In the genomic region with DNA sequence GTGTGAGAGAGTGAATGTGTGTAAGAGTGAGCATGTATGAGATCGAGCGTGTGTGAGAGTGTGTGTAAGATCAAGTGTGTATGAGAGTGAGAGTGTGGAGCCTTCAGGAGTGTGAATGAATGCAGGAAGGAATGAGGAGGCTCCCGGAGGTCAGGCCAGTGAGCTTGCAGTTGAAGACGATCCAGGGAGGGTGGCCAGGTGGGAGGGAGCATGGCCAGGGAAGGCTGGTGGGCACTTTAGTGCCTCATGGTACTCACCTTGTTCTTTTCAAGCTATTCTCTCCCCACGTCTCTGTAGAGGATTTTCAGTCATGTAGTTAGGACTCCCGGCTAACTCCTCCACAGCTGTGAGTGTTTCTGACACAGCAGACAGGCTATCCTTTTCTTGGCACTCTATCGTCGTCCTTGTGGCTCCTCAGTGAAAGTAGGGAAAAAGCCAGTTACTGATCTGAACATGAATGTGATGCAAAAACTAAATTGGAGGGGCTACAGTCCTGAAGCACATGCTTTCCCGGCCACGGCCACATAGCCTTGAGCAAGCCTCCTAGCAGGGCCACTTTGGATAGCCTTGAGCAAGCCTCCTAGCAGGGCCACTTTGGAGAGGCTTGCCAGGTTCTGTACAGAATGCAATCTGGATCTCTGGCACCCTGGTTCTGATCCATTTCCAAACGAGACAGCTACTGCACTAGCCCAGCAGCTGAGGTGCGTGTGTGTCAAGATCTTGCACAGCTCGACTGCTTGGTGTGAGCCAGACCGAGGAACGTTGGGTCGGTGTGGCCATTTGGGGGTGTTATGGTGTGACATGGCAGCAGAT, we compare ENCODE assay signal across 16 mouse cellular contexts.
DNase-seq lines count a peak whose midpoint lies in the region.
"Had no signal": no experiment of that assay in that cellular context is flagged by ENCODE, and none has a peak within 500 bp of the region (broad histone marks: within the 10 kb centered on the region; RNA-seq: fewer than 3 reads in every experiment).

No protein-coding gene starts in this region.

- 73% methylated on average over 16 of the region's 16 CpGs for WGBS in heart, embryonic 10.5 days

- DNase-seq in heart, embryonic 10.5 days (ENCODE audit: low spot score): peak; percentile 70
- no peak for DNase-seq in heart, postnatal 10 days
- DNase-seq in lung, postnatal 10 days: peak; percentile 31
- DNase-seq in lung, postnatal 14 days: no peak
- peak; percentile 70 for DNase-seq in adrenal gland, postnatal 14 days
- peak; percentile 80 for DNase-seq in cerebellum, adult 9-10 months
- DNase-seq in Muller cell, postnatal 12 days (ENCODE audit: inconsistent ontology term): no peak
- DNase-seq: kidney, postnatal 10 days; right cerebral cortex, adult 18-20 months; thymus, postnatal 4 days had no signal

- peak overlapping the region; percentile 78; the same call in 1 of the 2 replicates for H3K27ac ChIP-seq in heart, embryonic 10.5 days
- H3K27ac ChIP-seq: hindbrain, embryonic 13.5 days; intestine, embryonic 15.5 days; limb, embryonic 13.5 days; midbrain, embryonic 10.5 days had no signal

- no peaks in the 10 kb centered on the region for H3K9me3 ChIP-seq in heart, embryonic 10.5 days
- H3K9me3 ChIP-seq: embryonic facial prominence, embryonic 10.5 days; hindbrain, embryonic 13.5 days; intestine, embryonic 15.5 days; limb, embryonic 13.5 days; midbrain, embryonic 10.5 days had no signal

- peaks cover 7% of the 10 kb centered on the region; the same call in 1 of the 2 replicates for H3K36me3 ChIP-seq in heart, embryonic 10.5 days
- H3K36me3 ChIP-seq: embryonic facial prominence, embryonic 10.5 days; hindbrain, embryonic 13.5 days; intestine, embryonic 15.5 days; limb, embryonic 13.5 days; midbrain, embryonic 10.5 days had no signal

- intact Hi-C loops in heart, postnatal 10 days (cut with DNase I): no loop called here

- H3K4me3 ChIP-seq in heart, embryonic 10.5 days: no peak overlapping the region
- H3K4me3 ChIP-seq: embryonic facial prominence, embryonic 10.5 days; erythroblast, embryonic 14.5 days; hindbrain, embryonic 13.5 days; intestine, embryonic 15.5 days; limb, embryonic 13.5 days; midbrain, embryonic 10.5 days had no signal

- no peaks in the 10 kb centered on the region for H3K27me3 ChIP-seq in heart, embryonic 10.5 days (ENCODE audit: insufficient read depth, poor library complexity, severe bottlenecking)
- H3K27me3 ChIP-seq: hindbrain, embryonic 13.5 days; intestine, embryonic 15.5 days; limb, embryonic 13.5 days had no signal

- peaks cover 65% of the 10 kb centered on the region for H3K4me1 ChIP-seq in heart, embryonic 10.5 days
- H3K4me1 ChIP-seq: hindbrain, embryonic 13.5 days; midbrain, embryonic 10.5 days had no signal

Comparison
In these comparisons a context has a peak if more than half of its experiments do, and no peak if none do; other contexts are left out.
1. DNase-seq: peak in heart, embryonic 10.5 days (single experiment), lung, postnatal 10 days (single experiment), adrenal gland, postnatal 14 days (single experiment) and cerebellum, adult 9-10 months (single experiment); none in heart, postnatal 10 days (0 of 2), lung, postnatal 14 days (single experiment) and Muller cell, postnatal 12 days (single experiment).